Mouse (Mus musculus) kidney, adult 11 months (tissue): Measurements from ENCODE around the gene Polr1c.
A peak's percentile ranks its signal among the peaks of the same experiment; 100 is the strongest.

ENCODE experiments used
- DNase-seq: peaks from one replicate; pipeline ENCODE4 v3.0.0; 2022

Polr1c gene

GRCm38 (mm10) chr17:46265502-46265901 is 17.6 kb upstream of the Polr1c start:
- DNase-seq, result no peak

- no peak for DNase-seq
Observed at GRCm38 (mm10) chr17:46262201-46262694, 14.4 kb upstream of the Polr1c start.

- no peak for DNase-seq
Observed at GRCm38 (mm10) chr17:46259675-46260074, 11.8 kb upstream of the Polr1c start.

- no peak for DNase-seq
Observed at GRCm38 (mm10) chr17:46258279-46259053, 10.6 kb upstream of the Polr1c start.

GRCm38 (mm10) chr17:46255147-46255546 is 7.3 kb upstream of the Polr1c start:
- no peak for DNase-seq

- no peak for DNase-seq
Observed at GRCm38 (mm10) chr17:46254106-46254505, 6.3 kb upstream of the Polr1c start.

- peak; percentile 82 for DNase-seq
Observed at GRCm38 (mm10) chr17:46253452-46254084, 5.7 kb upstream of the Polr1c start, which contains the start of gene Lrrc73. Gene Lrrc73 (plus strand): TSS chr17:46253531.

GRCm38 (mm10) chr17:46252571-46253451 is 5.0 kb upstream of the Polr1c start:
- DNase-seq, result no peak

- DNase-seq, result no peak
Observed at GRCm38 (mm10) chr17:46251174-46251573, 3.3 kb upstream of the Polr1c start.

- no peak for DNase-seq
Observed at GRCm38 (mm10) chr17:46248189-46248522, 302 bp upstream of the Polr1c start.

GRCm38 (mm10) chr17:46244579-46244978 is 3.3 kb downstream of the Polr1c start:
- DNase-seq, result no peak

GRCm38 (mm10) chr17:46243624-46244023 is 4.2 kb downstream of the Polr1c start:
- peak; percentile 52 for DNase-seq

GRCm38 (mm10) chr17:46242993-46243392 is 4.9 kb downstream of the Polr1c start:
- DNase-seq, result no peak

GRCm38 (mm10) chr17:46242274-46242673 is 5.6 kb downstream of the Polr1c start:
- no peak for DNase-seq

GRCm38 (mm10) chr17:46241471-46241870 is 6.4 kb downstream of the Polr1c start:
- DNase-seq, result no peak

GRCm38 (mm10) chr17:46239516-46240114 is 8.2 kb downstream of the Polr1c start:
- DNase-seq, result no peak

- no peak for DNase-seq
Observed at GRCm38 (mm10) chr17:46237480-46237879, 10.4 kb downstream of the Polr1c start.

- DNase-seq, result no peak
Observed at GRCm38 (mm10) chr17:46237079-46237478, 10.8 kb downstream of the Polr1c start.

GRCm38 (mm10) chr17:46236067-46236466 is 11.8 kb downstream of the Polr1c start:
- DNase-seq, result no peak

GRCm38 (mm10) chr17:46227576-46227975 is 20.3 kb downstream of the Polr1c start:
- DNase-seq, result no peak

- DNase-seq, result no peak
Observed at GRCm38 (mm10) chr17:46221601-46222000, 26.3 kb downstream of the Polr1c start.

- peak; percentile 16 for DNase-seq
Observed at GRCm38 (mm10) chr17:46210550-46210949, 37.3 kb downstream of the Polr1c start.

- DNase-seq, result peak; percentile 19
Observed at GRCm38 (mm10) chr17:46206676-46207075, 41.2 kb downstream of the Polr1c start.
